Mouse (Mus musculus): ENCODE results near the gene Dnase1l3. TPM values are rescaled to one million over a fixed set of nuclear protein-coding genes. Genes with fewer than 3 reads are reported as not detected.
A peak's percentile ranks its signal among the peaks of the same experiment; 100 is the strongest.
"Not testable (repeated sequence)": the region's sequence is repeated elsewhere in the genome, so short reads cannot be mapped to it uniquely, and the experiment has no call there.

Gene Dnase1l3
- total RNA-seq, 4 experiments from 2014 or later: 0.07 TPM; not detected in 3

DNA sequence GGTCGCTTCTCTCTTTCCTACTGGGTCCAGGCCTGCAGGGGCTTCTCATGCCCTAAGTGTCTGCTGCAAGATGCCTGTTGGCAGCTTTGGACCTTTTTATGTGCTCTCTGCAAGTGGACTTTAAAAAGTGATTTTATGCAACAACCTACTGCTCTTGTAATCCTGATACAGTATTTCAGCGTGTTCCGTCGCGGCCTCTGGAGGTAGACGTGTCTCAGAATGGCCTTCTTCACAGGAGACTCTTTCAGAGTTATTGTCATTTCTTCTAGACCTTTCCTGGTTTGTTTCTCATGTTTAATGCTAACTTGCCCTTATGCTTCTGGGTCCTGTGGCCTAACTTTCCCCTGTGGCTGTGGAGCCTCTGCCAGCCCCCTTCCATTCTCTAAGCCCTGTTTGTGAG lies 21.4 kb upstream of the Dnase1l3 start:
- no peak for DNase-seq (ENCODE audit: low spot score in 2 of 2)

GRCm38 (mm10) chr14:8011938-8012337 lies 17.6 kb upstream of the Dnase1l3 start:
- DNase-seq (ENCODE audit: low spot score in 2 of 2): no peak

- no peak for DNase-seq (ENCODE audit: low spot score in 2 of 2)
Measured at GRCm38 (mm10) chr14:8011297-8011696, 16.9 kb upstream of the Dnase1l3 start.

DNA sequence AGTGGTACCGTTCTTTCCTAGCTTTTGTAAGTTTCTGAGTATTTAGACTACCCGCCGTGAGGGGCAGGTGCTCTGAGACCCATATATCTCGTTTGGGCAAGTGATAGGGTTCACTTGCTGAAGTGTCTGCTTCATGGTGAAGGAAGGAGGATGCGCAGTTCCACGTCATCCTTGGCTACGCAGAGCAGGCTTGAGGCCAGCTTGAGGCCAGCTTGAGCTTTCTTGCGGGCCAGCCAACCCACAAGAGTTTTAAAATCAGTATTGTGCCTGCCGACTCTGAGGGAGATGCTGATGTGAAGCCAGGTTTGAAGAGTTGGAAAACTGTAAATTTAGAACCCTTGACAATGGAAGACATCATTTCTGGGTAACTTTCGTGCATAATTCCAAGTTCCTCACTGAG lies 13.6 kb upstream of the Dnase1l3 start:
- no peak for DNase-seq (ENCODE audit: low spot score in 2 of 2)

GRCm38 (mm10) chr14:8007486-8007885 lies 13.1 kb upstream of the Dnase1l3 start:
- DNase-seq (ENCODE audit: low spot score in 2 of 2): no peak

DNA sequence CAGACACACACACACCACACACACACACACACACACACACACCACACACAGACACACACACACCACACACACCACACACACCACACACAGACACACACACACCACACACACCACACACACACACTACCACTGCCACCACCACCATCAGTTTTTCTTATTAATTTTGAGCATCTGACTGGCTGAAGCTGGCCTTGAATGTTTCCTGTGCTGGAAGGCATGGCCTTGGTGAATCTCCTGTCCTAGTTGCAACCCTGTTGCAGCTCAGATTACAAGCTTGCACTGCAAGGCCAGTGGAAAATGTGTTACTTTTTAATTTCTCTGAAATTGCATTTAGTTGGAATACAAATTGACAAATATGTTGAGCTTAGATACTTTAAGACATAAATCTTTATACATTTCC lies 12.7 kb upstream of the Dnase1l3 start:
- no peak for DNase-seq (ENCODE audit: low spot score in 2 of 2)

DNA sequence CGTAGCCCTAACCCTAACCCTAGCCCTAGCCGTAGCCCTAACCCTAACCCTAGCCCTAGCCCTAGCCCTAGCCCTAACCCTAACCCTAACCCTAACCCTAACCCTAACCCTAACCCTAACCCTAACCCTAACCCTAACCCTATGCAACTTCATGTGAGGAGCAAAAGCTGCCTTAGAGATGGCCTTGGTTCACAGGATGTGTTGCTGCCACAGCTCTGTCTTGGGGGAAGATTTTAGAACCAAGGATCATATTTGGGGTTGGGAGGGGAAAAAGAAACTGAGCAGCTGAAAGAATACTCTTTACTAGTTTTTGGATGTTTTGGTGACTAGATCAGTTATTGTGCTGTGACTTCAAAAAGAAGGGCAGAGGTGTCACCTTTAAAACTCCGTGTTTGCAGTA lies 11.7 kb upstream of the Dnase1l3 start:
- DNase-seq (ENCODE audit: low spot score in 2 of 2): not testable (repeated sequence)

- no peak for DNase-seq (ENCODE audit: low spot score in 2 of 2)
Measured at GRCm38 (mm10) chr14:8003727-8004670, 9.6 kb upstream of the Dnase1l3 start.

DNA sequence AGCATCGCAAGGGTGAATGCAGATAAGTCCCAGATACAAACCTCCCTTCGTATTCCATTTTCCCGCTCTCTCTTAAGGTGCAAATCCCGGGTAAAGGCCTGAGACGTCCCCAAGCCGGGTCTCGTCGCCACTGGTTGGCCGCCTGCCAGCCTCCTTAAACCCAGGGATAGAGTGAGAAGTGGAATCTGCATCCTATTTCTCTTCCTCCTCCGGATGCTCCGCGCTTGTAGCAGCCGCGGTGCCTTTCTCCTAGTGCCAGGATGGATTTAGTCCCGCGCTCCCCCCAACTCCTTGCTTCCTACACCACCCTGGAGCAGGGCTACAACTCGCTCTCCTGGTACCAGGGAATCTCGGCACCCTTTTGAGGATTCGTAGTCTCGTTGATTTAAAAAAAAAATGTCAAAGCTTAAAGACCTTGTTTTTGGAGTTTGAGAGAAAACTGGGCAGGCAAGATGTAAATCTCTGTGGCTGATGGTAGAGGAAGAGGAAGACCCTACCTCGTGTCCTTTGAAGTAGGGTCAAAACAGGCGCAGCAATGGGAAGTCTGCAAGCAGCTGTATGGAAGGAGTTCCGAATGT lies 8.8 kb upstream of the Dnase1l3 start:
- DNase-seq (ENCODE audit: low spot score in 2 of 2): peak in 1 of 2 experiments; percentile 52

- DNase-seq (ENCODE audit: low spot score in 2 of 2): peak; percentile 72 to 80
Measured at GRCm38 (mm10) chr14:8002432-8003092, 8.2 kb upstream of the Dnase1l3 start, which contains the start of gene Abhd6. Gene Abhd6 (plus strand): TSS chr14:8002902.

DNA sequence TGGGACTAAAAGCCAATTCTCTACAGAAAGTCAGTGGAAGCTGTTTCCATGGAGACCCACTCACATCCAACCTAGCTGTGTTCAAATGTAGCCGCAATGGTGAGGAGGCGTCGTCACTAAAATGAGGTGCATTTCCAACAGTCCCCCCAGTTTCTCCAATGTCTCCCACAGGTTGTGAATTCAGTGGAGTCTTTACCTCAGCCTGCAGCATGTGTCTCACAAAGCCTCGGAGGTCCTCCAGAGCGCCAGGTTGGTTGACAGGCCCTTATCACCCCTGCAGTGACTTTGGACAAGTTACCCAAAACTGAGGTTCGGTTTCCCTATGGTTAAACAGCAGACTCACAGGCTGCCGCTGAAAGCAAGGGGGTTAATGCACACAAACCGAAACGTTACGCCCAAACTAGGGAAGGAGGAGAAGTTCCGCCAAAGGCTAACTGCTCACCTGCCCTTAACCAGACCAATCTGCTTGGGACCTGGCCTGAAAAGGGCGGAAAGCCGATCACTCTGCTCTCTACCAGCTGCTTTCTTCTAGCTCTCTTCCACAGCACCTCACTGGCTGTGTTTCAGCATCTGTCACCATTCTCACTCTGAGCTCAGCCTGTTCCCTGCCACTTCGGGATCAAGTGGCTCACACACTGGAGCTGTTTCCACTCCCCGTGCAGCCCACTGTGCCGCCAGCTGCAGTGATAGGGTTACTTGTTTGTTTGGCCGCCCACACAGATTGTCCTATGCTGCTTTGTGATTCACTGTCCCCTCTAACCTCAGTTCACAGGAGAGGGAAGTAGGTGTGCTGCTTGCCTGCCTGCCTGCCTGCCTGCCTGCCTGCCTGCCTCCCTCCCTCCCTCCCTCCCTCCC lies 6.7 kb upstream of the Dnase1l3 start:
- DNase-seq (ENCODE audit: low spot score in 2 of 2): peak; percentile 41 to 64

DNA sequence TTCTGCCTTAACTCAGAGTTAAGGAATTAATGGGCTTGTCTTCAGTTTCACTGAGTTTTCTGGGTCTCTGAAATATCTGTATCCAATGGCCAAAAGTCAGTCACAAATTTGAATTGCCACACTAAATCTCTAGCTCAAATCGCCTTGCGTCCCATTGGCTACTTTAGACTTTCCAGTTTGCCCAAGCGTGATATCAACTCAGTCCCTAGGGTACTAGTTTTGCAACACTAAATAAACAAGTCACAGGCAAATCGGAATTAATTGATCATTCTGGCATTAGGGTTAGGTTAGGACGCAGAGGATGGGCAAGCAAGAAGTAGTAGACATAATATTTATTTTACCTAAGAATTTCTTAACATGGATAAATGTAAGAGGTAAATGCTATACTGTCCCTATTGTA lies 5.9 kb upstream of the Dnase1l3 start:
- DNase-seq (ENCODE audit: low spot score in 2 of 2): no peak

GRCm38 (mm10) chr14:7999435-7999834 lies 5.1 kb upstream of the Dnase1l3 start:
- DNase-seq (ENCODE audit: low spot score in 2 of 2): no peak

DNA sequence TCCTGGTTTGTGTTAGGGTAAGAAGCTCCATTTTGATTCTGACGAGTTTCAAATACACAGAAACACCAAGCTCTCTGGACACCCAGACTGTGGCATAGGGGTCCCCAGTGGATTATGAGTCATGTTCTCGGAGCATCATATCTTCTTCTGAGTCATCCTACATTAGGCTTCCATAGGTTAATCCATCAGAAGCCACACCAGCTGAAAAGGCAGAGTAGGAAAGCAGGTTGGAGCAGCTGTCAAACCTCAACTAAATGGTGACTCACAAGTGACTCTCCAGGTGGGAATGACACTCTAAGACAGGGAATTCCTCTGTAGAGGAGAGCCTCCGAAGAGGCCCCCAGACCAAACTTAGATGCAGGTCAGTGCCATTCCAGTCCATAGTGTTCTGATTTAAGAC lies 4.7 kb upstream of the Dnase1l3 start:
- DNase-seq (ENCODE audit: low spot score in 2 of 2): no peak

- peak; percentile 77 to 92 for DNase-seq (ENCODE audit: low spot score in 2 of 2)
Measured at GRCm38 (mm10) chr14:7997255-7997696, 2.9 kb upstream of the Dnase1l3 start.

DNA sequence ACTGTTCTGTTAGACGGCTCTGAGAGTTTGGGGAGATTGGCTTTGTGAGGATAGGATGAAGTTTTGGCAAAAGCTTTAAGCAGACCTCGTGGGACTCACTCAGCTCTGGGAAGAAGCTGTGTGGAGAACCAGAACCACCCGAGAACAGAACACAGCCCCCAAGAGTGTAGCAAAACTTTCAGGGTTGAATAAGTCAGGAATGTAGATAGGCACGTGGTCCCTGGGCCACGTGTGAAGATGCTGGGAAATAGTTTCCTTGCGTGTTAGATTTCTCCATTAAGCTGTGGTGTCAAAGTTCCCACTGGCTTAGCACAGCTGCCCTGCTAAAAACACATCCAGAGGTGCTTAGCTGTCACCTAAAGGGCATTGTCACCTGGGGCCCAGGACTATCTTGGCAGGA lies 2.2 kb downstream of the Dnase1l3 start:
- DNase-seq (ENCODE audit: low spot score in 2 of 2): no peak

- no peak for DNase-seq (ENCODE audit: low spot score in 2 of 2)
Measured at GRCm38 (mm10) chr14:7991108-7991776, 3.1 kb downstream of the Dnase1l3 start.

DNA sequence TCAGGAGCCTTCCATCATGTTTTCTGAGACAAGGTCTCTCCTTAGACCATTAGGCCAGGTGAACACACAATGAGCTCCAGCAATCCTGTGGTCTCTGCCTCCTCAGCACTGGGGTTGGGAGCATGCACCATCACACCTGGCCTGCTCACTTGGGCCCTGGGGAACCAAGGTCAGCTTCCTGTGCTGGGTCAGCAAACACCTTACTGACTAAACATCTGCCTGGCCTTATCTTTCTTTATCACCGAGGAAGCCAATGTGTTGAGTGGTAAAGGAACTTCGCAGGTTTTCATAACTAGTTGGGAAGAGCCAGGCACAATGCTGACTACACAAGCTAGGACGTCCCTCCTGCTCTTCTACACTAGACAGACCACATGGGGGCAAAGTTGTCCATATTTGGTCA lies 4.4 kb downstream of the Dnase1l3 start:
- no peak for DNase-seq (ENCODE audit: low spot score in 2 of 2)

- DNase-seq (ENCODE audit: low spot score in 2 of 2): no peak
Measured at GRCm38 (mm10) chr14:7989371-7989770, 5.0 kb downstream of the Dnase1l3 start.

GRCm38 (mm10) chr14:7986913-7987312 lies 7.5 kb downstream of the Dnase1l3 start:
- DNase-seq (ENCODE audit: low spot score in 2 of 2): no peak

GRCm38 (mm10) chr14:7981226-7981625 lies 13.1 kb downstream of the Dnase1l3 start:
- DNase-seq (ENCODE audit: low spot score in 2 of 2): no peak
